Comparison of ENCODE assay signal across 10 mouse cellular contexts in genomic region chr9:44144023-44144717, GRCm38 (mm10). TPM values are rescaled to one million over a fixed set of nuclear protein-coding genes. Genes with fewer than 3 reads are reported as not detected.
DNase-seq lines count a peak whose midpoint lies in the region; ATAC-seq and TF ChIP-seq lines count a peak whose summit lies in the region.
"Had no signal": no experiment of that assay in that cellular context is flagged by ENCODE, and none has a peak within 500 bp of the region (broad histone marks: within the 10 kb centered on the region; RNA-seq: fewer than 3 reads in every experiment).

No protein-coding gene starts in this region.

- no peak for TF ChIP-seq CTCF in olfactory bulb, adult 2 months (IDR thresholded peaks at IDR 0.05; ENCODE audit: insufficient read depth, low read depth, low read length)

- no peak overlapping the region for H3K27ac ChIP-seq in intestine, embryonic 16.5 days (ENCODE audit: low read length)
- H3K27ac ChIP-seq in olfactory bulb, adult 2 months (ENCODE audit: insufficient read depth, low read depth, low read length), result peak overlapping the region; percentile 58
- H3K27ac ChIP-seq: embryonic facial prominence, embryonic 15.5 days; neural tube, embryonic 13.5 days had no signal

- H3K4me2 ChIP-seq in intestine, embryonic 16.5 days (ENCODE audit: low read depth, low read length), result no peak overlapping the region
- H3K4me2 ChIP-seq: embryonic facial prominence, embryonic 15.5 days; neural tube, embryonic 13.5 days had no signal

- H3K36me3 ChIP-seq in intestine, embryonic 16.5 days (ENCODE audit: control insufficient read depth, insufficient read depth, low read length), result no peaks in the 10 kb centered on the region

- no peaks in the 10 kb centered on the region for H3K9me3 ChIP-seq in intestine, embryonic 16.5 days (ENCODE audit: control insufficient read depth, low read length)
- H3K9me3 ChIP-seq: embryonic facial prominence, embryonic 15.5 days; neural tube, embryonic 13.5 days had no signal

- H3K4me3 ChIP-seq in intestine, embryonic 16.5 days (ENCODE audit: low read length), result no peak overlapping the region
- H3K4me3 ChIP-seq in olfactory bulb, adult 2 months (ENCODE audit: insufficient read depth, low read depth, low read length), result no peak overlapping the region
- H3K4me3 ChIP-seq: embryonic facial prominence, embryonic 15.5 days; neural tube, embryonic 13.5 days had no signal

- no peaks in the 10 kb centered on the region for H3K27me3 ChIP-seq in intestine, embryonic 16.5 days (replicated peaks; ENCODE audit: control insufficient read depth, insufficient read depth, low read length)
- H3K27me3 ChIP-seq: embryonic facial prominence, embryonic 15.5 days; neural tube, embryonic 13.5 days had no signal

- no peak for TF ChIP-seq POLR2A in olfactory bulb, adult 2 months (IDR thresholded peaks at IDR 0.05; ENCODE audit: insufficient read depth, low read depth, low read length)

- no peaks in the 10 kb centered on the region for H3K4me1 ChIP-seq in intestine, embryonic 16.5 days (ENCODE audit: control insufficient read depth, insufficient read depth, low read length)
- H3K4me1 ChIP-seq in olfactory bulb, adult 2 months (ENCODE audit: control insufficient read depth, insufficient read depth, low read length), result peaks cover 14% of the 10 kb centered on the region
- H3K4me1 ChIP-seq: neural tube, embryonic 13.5 days had no signal

- WGBS in intestine, embryonic 16.5 days, result 44% methylated on average over 7 of the region's 8 CpGs
- 15% methylated on average over 7 of the region's 8 CpGs for WGBS in olfactory bulb, adult 2 months

- DNase-seq in frontal cortex, postnatal 14 days (ENCODE audit: low spot score in 2 of 2), result no peak
- DNase-seq in ovary, postnatal 36 days (ENCODE audit: low spot score), result peak; percentile 53
- DNase-seq in ovary, postnatal 10 days (ENCODE audit: low spot score), result no peak
- no peak for DNase-seq in left cerebral cortex, adult 11 months (ENCODE audit: low spot score)
- DNase-seq in spleen, adult 12 weeks (ENCODE audit: low spot score), result no peak

- ATAC-seq in frontal cortex, adult (ENCODE audit: low TSS enrichment), result peak; percentile 68; the same call in 1 of the 2 replicates
- peak; percentile 60 for ATAC-seq in intestine, embryonic 16.5 days

- H3K9ac ChIP-seq in intestine, embryonic 16.5 days (ENCODE audit: low read depth, low read length), result no peak overlapping the region
- H3K9ac ChIP-seq: embryonic facial prominence, embryonic 15.5 days; neural tube, embryonic 13.5 days had no signal

RNA-seq across cellular contexts. Expression of gene Mcam, which starts 9.9 kb away (rescaled TPM):
- polyA plus RNA-seq in intestine, embryonic 16.5 days (2015; fragmentation: Nextera tagmentation; extraction: Ambion mirVana), result 42.9 and 45.1 TPM in 2 replicates
- not detected in 2 replicates for polyA plus RNA-seq in olfactory bulb, adult 2 months (2012; ENCODE audit: insufficient read depth, insufficient read length, low replicate concordance, missing spikeins)

RNA-seq across cellular contexts. Expression of gene Rnf26, which starts 30.9 kb away (rescaled TPM):
- polyA plus RNA-seq in intestine, embryonic 16.5 days (2015; fragmentation: Nextera tagmentation; extraction: Ambion mirVana), result 45.4 and 48.1 TPM in 2 replicates
- polyA plus RNA-seq in olfactory bulb, adult 2 months (2012; ENCODE audit: insufficient read depth, insufficient read length, low replicate concordance, missing spikeins), result 257 TPM in 1 of 2 replicates, not detected in the other

RNA-seq across cellular contexts. Expression of gene Gm49380, which starts 30.9 kb away (rescaled TPM):
- 0.05 and 0.12 TPM in 2 replicates for polyA plus RNA-seq in intestine, embryonic 16.5 days (2015; fragmentation: Nextera tagmentation; extraction: Ambion mirVana)
- polyA plus RNA-seq in olfactory bulb, adult 2 months (2012; ENCODE audit: insufficient read depth, insufficient read length, low replicate concordance, missing spikeins), result not detected in 2 replicates

RNA-seq across cellular contexts. Expression of gene C1qtnf5, which starts 37.1 kb away (rescaled TPM):
- polyA plus RNA-seq in intestine, embryonic 16.5 days (2015; fragmentation: Nextera tagmentation; extraction: Ambion mirVana), result 2.7 and 3.0 TPM in 2 replicates
- not detected in 2 replicates for polyA plus RNA-seq in olfactory bulb, adult 2 months (2012; ENCODE audit: insufficient read depth, insufficient read length, low replicate concordance, missing spikeins)

RNA-seq across cellular contexts. Expression of gene Mfrp, which starts 42.6 kb away (rescaled TPM):
- 0.18 and 0.24 TPM in 2 replicates for polyA plus RNA-seq in intestine, embryonic 16.5 days (2015; fragmentation: Nextera tagmentation; extraction: Ambion mirVana)
- not detected in 2 replicates for polyA plus RNA-seq in olfactory bulb, adult 2 months (2012; ENCODE audit: insufficient read depth, insufficient read length, low replicate concordance, missing spikeins)
- polyA plus RNA-seq: neural tube, embryonic 13.5 days had no signal

Comparison
In these comparisons a context has a peak if more than half of its experiments do, and no peak if none do; other contexts are left out.
1. RNA of gene Mcam, which starts 9.9 kb away (polyA plus RNA-seq): 42.9 to 45.1 TPM in intestine, embryonic 16.5 days; not detected in olfactory bulb, adult 2 months; every median in the first group is over 10 times any median in the second.